Mouse (Mus musculus): ENCODE measurements around the gene Ttll11. TPM values are rescaled to one million over a fixed set of nuclear protein-coding genes. Genes with fewer than 3 reads are reported as not detected.

Ttll11 gene
- polyA plus RNA-seq, 1 experiment from 2014 or later = 0.63 TPM

GRCm38 (mm10) chr2:35998416-35998815, 18.7 kb upstream of the Ttll11 start:
- no peak overlapping the region for H3K4me2 ChIP-seq
- no peak overlapping the region for H3K4me3 ChIP-seq (replicated peaks)
- 60% methylated on average over 5 of the region's 5 CpGs for WGBS (ENCODE audit: insufficient replicate concordance)

GRCm38 (mm10) chr2:35996753-35997152, 17.0 kb upstream of the Ttll11 start:
- Histone ChIP-seq H3K4me1 (replicated peaks) (no peaks in the 10 kb centered on the region), H3K4me2 (no peak overlapping the region), H3K36me3 (replicated peaks) (no peaks in the 10 kb centered on the region), H3K4me3 (replicated peaks) (no peak overlapping the region), H3K9me3 (replicated peaks) (no peaks in the 10 kb centered on the region), H3K27ac (replicated peaks) (no peak overlapping the region), H3K9ac (no peak overlapping the region), H3K27me3 (no peaks in the 10 kb centered on the region; the same call in 1 of the 2 replicates)
- WGBS (ENCODE audit: insufficient replicate concordance) = 39% methylated on average over 2 of the region's 2 CpGs
- ATAC-seq (ENCODE audit: insufficient read depth) = no peak

More at GRCm38 (mm10) chr2:35998416-35998815, 18.7 kb upstream of the Ttll11 start:
- ATAC-seq (ENCODE audit: insufficient read depth) = no peak
- Histone ChIP-seq H3K27ac (replicated peaks) (no peak overlapping the region), H3K27me3 (no peaks in the 10 kb centered on the region; the same call in 1 of the 2 replicates), H3K36me3 (replicated peaks) (no peaks in the 10 kb centered on the region), H3K9ac (no peak overlapping the region), H3K4me1 (replicated peaks) (no peaks in the 10 kb centered on the region), H3K9me3 (replicated peaks) (no peaks in the 10 kb centered on the region)

- H3K4me3 ChIP-seq (replicated peaks) = no peak overlapping the region
- no peaks in the 10 kb centered on the region for H3K36me3 ChIP-seq (replicated peaks)
- H3K9ac ChIP-seq = no peak overlapping the region
- 62% methylated on average over 6 of the region's 6 CpGs for WGBS (ENCODE audit: insufficient replicate concordance)
- H3K27me3 ChIP-seq = peaks cover 7% of the 10 kb centered on the region
- H3K4me1 ChIP-seq (replicated peaks) = no peaks in the 10 kb centered on the region
- no peak overlapping the region for H3K27ac ChIP-seq (replicated peaks)
- H3K4me2 ChIP-seq = no peak overlapping the region
- H3K9me3 ChIP-seq (replicated peaks) = no peaks in the 10 kb centered on the region
- no peak for ATAC-seq (ENCODE audit: insufficient read depth)
Measured at GRCm38 (mm10) chr2:35994303-35994702, 14.6 kb upstream of the Ttll11 start.

- no peak overlapping the region for H3K27ac ChIP-seq (replicated peaks)
- no peak for ATAC-seq (ENCODE audit: insufficient read depth)
- H3K4me1 ChIP-seq (replicated peaks) = no peaks in the 10 kb centered on the region
- WGBS (ENCODE audit: insufficient replicate concordance) = 52% methylated on average over 2 of the region's 2 CpGs
- no peak overlapping the region for H3K4me3 ChIP-seq (replicated peaks)
- H3K4me2 ChIP-seq = no peak overlapping the region
- peaks cover 10% of the 10 kb centered on the region for H3K27me3 ChIP-seq
- no peaks in the 10 kb centered on the region for H3K36me3 ChIP-seq (replicated peaks)
- H3K9ac ChIP-seq = no peak overlapping the region
- no peaks in the 10 kb centered on the region for H3K9me3 ChIP-seq (replicated peaks)
Measured at GRCm38 (mm10) chr2:35993481-35993880, 13.8 kb upstream of the Ttll11 start.

GRCm38 (mm10) chr2:35992259-35992658, 12.5 kb upstream of the Ttll11 start:
- Histone ChIP-seq H3K4me2 (no peak overlapping the region), H3K4me3 (replicated peaks) (no peak overlapping the region), H3K4me1 (replicated peaks) (no peaks in the 10 kb centered on the region), H3K9ac (no peak overlapping the region), H3K27me3 (peaks cover 21% of the 10 kb centered on the region), H3K9me3 (replicated peaks) (no peaks in the 10 kb centered on the region), H3K27ac (replicated peaks) (no peak overlapping the region), H3K36me3 (replicated peaks) (no peaks in the 10 kb centered on the region)
- 52% methylated on average over 3 of the region's 3 CpGs for WGBS (ENCODE audit: insufficient replicate concordance)
- no peak for ATAC-seq (ENCODE audit: insufficient read depth)

- 2% methylated on average over 7 of the region's 7 CpGs for WGBS (ENCODE audit: insufficient replicate concordance)
Measured at GRCm38 (mm10) chr2:35983869-35984268, 4.2 kb upstream of the Ttll11 start.

GRCm38 (mm10) chr2:35981872-35982271, 2.2 kb upstream of the Ttll11 start:
- WGBS (ENCODE audit: insufficient replicate concordance) = 48% methylated on average over 3 of the region's 3 CpGs
- H3K36me3 ChIP-seq (replicated peaks) = no peaks in the 10 kb centered on the region
- H3K9me3 ChIP-seq (replicated peaks) = no peaks in the 10 kb centered on the region
- no peak overlapping the region for H3K9ac ChIP-seq
- H3K27me3 ChIP-seq = peaks cover 38% of the 10 kb centered on the region
- H3K4me3 ChIP-seq (replicated peaks) = no peak overlapping the region
- no peak overlapping the region for H3K27ac ChIP-seq (replicated peaks)
- no peak for ATAC-seq (ENCODE audit: insufficient read depth)
- peaks cover 33% of the 10 kb centered on the region for H3K4me1 ChIP-seq (replicated peaks)
- H3K4me2 ChIP-seq = no peak overlapping the region

More at GRCm38 (mm10) chr2:35983869-35984268, 4.2 kb upstream of the Ttll11 start:
- Histone ChIP-seq H3K9ac (no peak overlapping the region), H3K4me2 (no peak overlapping the region), H3K4me3 (replicated peaks) (no peak overlapping the region), H3K27ac (replicated peaks) (no peak overlapping the region), H3K4me1 (replicated peaks) (peaks cover 13% of the 10 kb centered on the region), H3K27me3 (peaks cover 55% of the 10 kb centered on the region), H3K36me3 (replicated peaks) (no peaks in the 10 kb centered on the region), H3K9me3 (replicated peaks) (no peaks in the 10 kb centered on the region)
- ATAC-seq (ENCODE audit: insufficient read depth) = no peak

- ATAC-seq (ENCODE audit: insufficient read depth) = peak; percentile 63
- under 1% methylated on average over 76 of the region's 76 CpGs for WGBS (ENCODE audit: insufficient replicate concordance)
- Histone ChIP-seq H3K36me3 (replicated peaks) (0 out of 2 replicates have a peak, but pooled peaks cover 4% of the 10 kb centered on the region), H3K27me3 (0 out of 2 replicates have a peak, but pooled peaks cover 12% of the 10 kb centered on the region), H3K9me3 (replicated peaks) (no peaks in the 10 kb centered on the region), H3K27ac (replicated peaks) (peak overlapping the region; percentile 55), H3K9ac (peak overlapping the region; percentile 75), H3K4me1 (replicated peaks) (peaks cover 33% of the 10 kb centered on the region), H3K4me2 (peak overlapping the region; percentile 85), H3K4me3 (replicated peaks) (peak overlapping the region; percentile 76)
Measured at GRCm38 (mm10) chr2:35978941-35979643, 621 bp downstream of the Ttll11 start.

GRCm38 (mm10) chr2:35978276-35978933, 1.3 kb downstream of the Ttll11 start:
- ATAC-seq (ENCODE audit: insufficient read depth) = no peak
- 0 out of 2 replicates have a peak, but pooled peaks cover 10% of the 10 kb centered on the region for H3K27me3 ChIP-seq
- peak overlapping the region; percentile 85 for H3K4me2 ChIP-seq
- H3K9me3 ChIP-seq (replicated peaks) = no peaks in the 10 kb centered on the region
- H3K4me3 ChIP-seq (replicated peaks) = peak overlapping the region; percentile 76
- peak overlapping the region; percentile 75 for H3K9ac ChIP-seq
- WGBS (ENCODE audit: insufficient replicate concordance) = 15% methylated on average over 15 of the region's 15 CpGs
- H3K4me1 ChIP-seq (replicated peaks) = peaks cover 33% of the 10 kb centered on the region
- 0 out of 2 replicates have a peak, but pooled peaks cover 4% of the 10 kb centered on the region for H3K36me3 ChIP-seq (replicated peaks)
- peak overlapping the region; percentile 55; the same call in 1 of the 2 replicates for H3K27ac ChIP-seq (replicated peaks)

GRCm38 (mm10) chr2:35977749-35978148, 2.0 kb downstream of the Ttll11 start:
- peak overlapping the region; percentile 76; the same call in 1 of the 2 replicates for H3K4me3 ChIP-seq (replicated peaks)
- ATAC-seq (ENCODE audit: insufficient read depth) = no peak
- H3K4me2 ChIP-seq = peak overlapping the region; percentile 85
- no peak overlapping the region for H3K27ac ChIP-seq (replicated peaks)
- H3K9me3 ChIP-seq (replicated peaks) = no peaks in the 10 kb centered on the region
- H3K36me3 ChIP-seq (replicated peaks) = 0 out of 2 replicates have a peak, but pooled peaks cover 4% of the 10 kb centered on the region
- H3K27me3 ChIP-seq = 0 out of 2 replicates have a peak, but pooled peaks cover 5% of the 10 kb centered on the region
- no peak overlapping the region for H3K9ac ChIP-seq
- H3K4me1 ChIP-seq (replicated peaks) = peaks cover 33% of the 10 kb centered on the region
- 52% methylated on average over 3 of the region's 3 CpGs for WGBS (ENCODE audit: insufficient replicate concordance)

Measured in liver, embryonic 15.5 days (tissue).